Mouse (Mus musculus) lung, postnatal 14 days (tissue): ENCODE results near the gene Cer1.
A peak's percentile ranks its signal among the peaks of the same experiment; 100 is the strongest.

Source experiments
- DNase-seq: peaks from one replicate; pipeline ENCODE4 v3.0.0; 2021

Cer1 gene

DNA sequence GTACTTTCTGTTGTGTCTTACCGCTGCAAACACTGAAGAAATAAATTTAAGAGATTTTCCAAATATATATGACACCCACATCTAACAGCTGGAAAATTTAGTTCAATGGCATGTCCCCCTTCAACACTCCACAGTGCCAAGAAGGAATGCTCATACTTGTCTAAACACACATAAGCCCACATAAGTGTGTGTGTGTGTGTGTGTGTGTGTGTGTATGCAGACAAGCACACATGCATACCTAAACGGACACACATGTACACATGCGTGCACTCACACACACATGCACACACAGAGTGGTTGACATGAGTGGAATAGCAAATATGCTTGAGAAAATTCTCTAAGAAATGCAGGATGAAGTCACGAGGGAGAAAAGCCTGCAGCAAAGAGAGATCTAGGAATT, 12.4 kb downstream of the Cer1 start:
- DNase-seq = no peak

DNA sequence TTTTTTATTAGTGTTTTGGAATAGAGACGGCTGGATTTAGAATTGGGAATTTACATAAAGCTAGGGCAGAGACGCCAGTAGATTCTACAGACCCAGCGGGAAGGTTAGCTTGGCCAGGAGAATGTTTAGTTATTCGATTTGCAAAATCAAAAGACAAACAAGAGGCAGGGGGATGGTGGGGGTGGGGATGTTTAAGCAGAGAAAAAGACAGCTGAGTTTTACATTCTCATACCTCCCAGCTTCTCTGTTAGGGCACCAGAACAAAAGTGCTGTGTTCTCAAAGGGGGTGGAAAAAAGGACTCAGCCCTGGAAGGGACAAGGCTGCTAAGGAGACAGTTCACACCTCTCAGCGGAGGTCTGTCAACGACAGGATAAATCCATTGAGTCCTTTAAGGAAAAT, 12.8 kb downstream of the Cer1 start:
- no peak for DNase-seq

DNA sequence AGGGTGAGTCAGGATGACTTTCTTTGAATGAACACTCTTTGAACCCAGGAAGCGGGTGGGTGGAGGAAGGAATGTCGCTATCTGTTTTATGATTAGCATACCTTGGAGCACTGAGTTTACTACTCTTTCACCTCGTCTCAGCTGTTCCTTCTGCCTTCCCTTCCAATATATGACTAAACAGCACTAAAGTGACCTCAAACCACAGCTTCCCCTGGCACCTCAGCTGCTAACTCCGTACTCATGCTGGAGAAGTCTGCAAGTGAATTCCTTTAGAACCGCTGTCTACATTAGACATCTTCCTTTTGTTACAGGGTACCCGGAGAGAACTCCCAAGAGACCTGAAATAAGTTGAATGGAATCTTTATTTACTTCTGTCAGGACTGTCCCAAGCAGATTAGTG, 14.0 kb downstream of the Cer1 start:
- no peak for DNase-seq

DNA sequence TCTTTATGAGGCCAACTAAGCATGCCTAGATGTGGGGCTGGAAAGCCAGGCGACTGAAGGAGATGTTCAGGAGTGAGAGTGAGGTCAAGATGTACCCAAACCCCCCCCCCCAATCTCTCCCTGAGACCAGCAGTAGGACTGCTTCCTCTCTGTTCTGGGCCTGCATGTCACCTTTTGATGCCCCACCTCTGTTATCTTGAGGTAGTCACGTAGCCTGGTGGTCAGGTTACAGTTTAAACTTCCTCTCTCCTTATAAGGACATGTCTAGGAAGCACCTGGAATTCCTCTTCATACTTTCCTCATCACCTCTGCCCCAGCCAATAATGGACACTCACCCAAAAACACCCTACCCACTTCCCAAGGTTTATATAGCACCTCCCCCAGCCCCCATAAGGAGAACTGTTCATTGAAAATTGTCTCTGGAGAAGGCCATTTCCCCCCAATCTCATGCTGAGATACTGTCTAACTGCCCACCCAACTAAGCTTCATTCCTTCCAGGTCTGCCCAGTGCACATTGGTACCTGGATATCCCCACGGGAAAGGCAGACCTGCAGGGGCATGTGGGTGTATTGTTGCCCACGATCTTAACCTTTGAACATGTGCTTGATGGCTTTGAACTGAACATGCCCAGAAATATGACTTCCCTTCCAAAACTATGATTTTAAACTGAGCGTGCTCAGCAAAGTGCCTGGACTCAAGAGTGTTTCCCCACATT, 17.1 kb downstream of the Cer1 start:
- DNase-seq = no peak

DNA sequence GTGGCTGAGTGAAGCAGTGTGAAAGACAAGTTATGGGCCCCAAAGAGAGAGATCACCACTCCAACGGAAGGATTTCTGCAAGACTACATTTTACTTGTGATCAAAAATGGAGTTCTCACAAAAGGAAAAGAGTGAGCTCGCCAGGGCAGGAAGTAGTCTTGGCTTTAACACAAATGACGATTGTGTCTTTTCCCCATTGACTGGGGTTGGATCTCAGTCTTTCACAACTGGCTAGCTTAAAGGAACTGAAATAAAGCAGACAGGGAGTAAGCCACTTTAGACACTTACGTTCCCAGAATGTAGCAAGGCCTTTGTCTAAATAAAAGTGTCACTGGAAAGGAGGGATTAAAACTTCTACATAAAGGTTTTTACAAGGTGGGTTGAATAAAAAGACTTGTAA, 17.8 kb downstream of the Cer1 start:
- no peak for DNase-seq

DNA sequence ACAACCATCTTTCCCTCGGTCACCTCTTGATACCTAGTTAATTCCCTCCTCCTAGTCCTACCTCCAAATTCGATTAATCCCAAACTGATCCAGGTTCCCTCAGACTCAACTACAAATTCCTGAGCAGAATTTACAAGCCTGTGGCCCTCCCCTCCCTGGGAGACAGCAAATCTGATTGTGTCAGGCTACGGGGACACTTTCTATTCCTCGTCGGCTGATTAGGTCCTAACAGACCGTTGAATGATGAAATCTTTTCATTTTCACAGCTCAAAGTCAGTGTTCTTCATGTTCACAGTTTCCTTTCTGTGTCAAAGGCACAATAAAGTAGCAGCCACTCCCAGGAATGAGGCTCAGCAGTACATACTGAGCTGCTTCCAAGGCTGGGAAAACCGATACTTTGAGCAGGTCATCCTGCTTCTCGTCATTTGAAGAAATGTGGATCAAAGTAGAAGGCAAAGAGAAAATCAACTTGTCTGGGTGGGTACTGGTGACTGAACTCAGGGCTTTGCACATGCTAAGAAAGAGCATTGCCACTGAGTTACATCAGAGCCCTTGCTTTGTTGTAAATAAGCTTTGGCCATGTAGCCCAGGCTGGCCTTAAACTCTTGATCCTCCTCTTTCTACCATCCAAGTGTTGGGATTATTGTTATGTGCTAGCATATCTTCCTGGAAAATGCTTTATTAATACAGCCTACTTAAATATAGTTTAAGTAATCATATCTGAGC, 19.8 kb downstream of the Cer1 start:
- no peak for DNase-seq

DNA sequence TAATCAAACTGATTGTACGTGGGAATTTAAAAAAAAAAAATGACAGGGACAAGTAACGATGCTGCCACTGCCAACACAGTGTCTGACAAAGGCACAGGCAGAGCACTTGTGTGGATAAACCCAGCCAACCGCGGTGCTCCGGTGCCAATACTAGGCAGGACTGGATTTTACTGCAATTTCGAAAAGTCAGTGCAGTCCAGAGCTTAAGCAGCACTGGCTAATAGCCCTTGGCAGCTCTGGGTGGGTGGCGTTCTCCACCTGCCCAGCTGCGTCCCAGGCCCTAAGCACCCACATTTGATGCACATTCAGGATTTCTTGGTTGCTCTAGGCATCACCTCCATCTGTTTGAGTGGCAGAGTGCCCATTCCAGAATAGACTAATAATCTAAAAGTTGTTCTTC, 21.6 kb downstream of the Cer1 start:
- no peak for DNase-seq

DNA sequence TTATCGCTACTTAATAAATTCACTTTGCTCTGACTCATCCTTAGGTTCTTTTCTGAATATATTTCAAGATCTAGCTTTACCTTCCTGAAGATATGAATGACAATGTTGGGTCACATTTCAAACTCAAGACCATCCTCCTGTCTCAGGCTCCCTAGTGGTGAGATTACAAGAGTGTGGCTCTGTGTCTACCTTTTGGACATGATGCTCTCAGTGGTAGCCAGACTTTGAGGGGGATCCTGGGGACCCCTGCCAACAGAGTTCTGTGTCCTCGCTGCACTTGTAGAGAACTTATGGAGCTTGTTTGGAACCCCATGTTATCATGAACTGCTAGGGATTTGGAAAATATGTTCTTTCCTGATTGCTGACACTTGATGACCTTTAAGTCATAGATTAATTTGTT, 23.5 kb downstream of the Cer1 start:
- no peak for DNase-seq

DNA sequence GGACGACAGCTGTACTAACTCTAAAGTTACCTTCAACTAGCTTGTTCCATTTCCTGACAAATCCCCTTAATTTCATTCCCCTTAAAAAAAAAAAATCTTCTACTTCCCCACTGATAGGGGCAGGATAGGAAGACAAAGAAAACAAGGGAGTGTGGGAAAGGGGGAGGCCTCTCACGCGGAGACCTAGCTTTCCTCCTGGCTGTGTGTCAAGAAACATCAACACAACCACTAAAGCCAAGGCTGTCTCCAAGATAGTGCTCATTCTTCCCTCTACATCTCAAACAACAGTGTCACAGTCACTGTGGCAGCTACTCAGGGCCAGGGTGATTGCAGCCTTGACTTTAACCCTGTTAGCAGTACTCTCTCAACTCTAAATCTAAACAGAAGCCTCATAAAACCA, 24.4 kb downstream of the Cer1 start:
- no peak for DNase-seq

DNA sequence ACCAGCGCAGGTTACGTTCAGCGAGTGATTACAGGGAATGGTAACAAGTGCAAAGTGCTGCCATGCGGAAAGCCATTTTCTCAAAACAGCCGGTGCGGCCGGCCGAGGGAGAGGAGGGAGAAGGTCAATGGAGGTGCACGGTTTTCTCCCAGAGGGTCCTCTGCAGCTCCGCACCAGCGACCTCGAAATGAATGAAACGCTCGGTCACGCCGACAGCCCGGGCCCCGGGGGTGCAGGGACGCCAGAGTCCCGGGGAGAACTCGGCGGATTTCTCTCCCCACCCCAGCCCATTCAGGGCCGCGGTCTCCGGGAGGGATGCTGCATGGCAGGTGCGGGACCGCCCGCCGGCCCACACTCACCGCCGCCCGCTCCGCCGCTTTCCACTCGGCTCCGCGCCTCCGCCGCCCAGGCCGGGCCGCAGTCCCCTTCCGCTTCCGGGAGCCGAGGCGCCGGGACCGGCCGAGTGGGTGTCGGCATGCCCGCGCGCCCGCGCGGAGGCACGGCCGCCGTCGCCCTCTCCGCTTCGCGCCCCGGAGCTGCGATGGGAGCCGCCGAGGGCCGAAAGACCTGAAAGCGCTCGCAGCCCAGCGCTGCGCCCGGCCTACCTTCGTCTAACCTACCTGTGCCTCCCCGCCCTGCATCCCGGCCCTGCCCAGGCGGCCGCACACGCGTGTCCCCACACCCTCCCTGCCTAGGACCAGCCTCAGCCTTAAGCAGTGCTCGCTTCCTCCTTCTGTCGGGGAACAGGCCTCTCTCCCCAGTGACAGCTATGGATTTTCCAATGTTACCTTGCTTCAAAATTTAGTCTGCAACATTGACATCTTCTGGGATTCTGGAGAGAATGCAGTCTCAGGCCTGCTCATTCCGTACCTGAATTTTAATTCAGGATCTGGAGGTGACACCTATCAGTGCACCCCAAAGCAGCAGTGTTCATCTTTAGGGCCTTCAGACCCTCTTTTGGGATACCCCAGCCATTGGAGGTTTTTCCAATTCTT, 25.5 kb downstream of the Cer1 start, which contains the start of gene Zdhhc21:
Gene Zdhhc21, minus strand, starts transcription at position 828 of the 995 bp plus-strand sequence.
- peak; percentile 83 for DNase-seq

DNA sequence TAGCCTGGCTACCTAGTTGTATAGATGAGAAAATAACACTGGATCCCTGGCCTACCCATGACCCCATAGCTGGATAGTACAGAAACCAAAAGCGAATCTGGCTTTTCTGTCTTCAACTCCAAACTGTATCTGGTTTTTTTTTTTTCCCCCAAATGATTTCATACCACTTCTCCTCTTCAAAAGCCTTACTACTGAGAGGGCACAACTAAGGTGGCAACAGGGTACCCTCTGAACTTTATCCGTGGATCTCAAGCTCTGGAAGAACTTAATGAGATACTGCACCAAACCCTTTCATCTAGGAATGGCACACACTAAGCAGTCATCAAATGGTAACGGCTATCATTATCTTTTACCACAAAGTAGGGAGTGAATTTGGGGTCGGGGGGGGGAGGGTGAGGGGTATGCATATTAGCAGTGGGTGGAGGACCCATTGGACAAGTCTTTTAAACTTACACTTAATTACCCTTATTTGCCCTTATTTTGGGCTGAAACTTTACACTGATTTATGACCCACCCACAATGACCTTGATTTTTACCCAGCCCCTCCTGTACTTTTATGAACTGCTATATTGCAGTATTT, 26.4 kb downstream of the Cer1 start:
- no peak for DNase-seq

DNA sequence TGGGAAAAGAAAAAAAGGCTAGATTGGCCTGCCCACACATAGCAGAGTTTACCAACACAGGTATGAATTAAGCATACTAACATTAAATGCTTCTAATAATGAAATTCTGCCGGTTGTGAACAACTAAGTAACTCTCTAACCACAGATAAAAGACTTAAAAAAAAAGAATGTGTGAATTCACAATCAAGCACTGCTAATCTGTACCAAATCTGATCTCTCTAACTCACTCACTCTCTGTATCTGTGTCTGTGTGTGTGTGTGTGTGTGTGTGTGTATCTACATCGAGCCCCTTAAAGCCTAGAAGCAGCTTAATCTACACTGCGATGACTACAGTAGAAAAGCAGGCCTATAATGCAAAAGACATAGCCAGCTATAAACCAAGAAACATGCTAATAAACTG, 28.0 kb downstream of the Cer1 start:
- DNase-seq = no peak

DNA sequence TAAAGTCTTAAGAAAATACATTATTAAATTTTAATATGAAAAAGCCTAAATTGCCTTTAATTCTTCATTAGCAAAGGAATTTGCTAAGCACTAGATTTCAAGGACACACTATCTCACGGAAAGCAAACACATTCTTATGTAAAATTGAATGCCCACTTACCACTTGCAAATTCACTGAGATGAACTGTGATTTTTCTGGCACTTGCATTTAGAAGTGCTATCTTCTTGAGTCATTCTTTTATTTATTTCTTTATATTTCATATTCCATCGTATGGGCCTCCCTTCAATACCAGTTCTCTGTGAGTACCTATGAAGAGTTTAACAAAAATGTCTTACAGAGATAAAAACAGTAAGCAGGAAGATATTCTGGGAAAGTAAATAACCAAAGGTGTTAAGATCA, 31.1 kb downstream of the Cer1 start:
- DNase-seq = no peak

DNA sequence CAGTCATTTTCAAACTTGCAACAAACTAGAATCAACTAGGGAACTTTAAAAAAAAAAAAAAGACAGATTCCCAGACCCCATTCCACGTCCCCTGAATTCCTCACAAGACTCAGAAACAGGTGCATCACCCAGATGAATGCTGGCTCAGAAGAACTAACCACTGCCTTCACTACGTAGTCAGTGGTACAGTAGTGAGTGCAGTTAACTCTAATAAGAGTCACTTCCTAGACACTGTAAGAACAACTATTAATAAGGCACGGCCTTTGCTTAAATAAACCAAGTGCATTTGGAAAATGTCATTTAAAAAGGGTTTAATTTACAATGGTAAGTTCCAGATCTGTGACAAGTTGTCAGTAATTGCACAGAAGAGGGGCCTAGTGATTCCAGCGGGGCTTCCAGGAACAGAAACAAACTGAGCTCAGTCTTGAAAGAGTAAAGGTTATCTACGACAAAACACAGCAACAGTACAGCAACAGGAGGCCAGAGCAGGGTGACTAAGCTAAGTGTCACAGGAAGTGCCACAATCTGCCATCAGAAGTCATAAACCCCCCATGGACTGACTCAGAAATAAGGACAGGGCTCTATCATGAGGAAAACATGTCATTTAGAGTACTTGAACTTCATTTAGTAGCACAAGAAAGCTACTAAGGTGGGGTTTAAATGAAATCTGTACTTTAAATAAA, 36.3 kb downstream of the Cer1 start:
- no peak for DNase-seq

DNA sequence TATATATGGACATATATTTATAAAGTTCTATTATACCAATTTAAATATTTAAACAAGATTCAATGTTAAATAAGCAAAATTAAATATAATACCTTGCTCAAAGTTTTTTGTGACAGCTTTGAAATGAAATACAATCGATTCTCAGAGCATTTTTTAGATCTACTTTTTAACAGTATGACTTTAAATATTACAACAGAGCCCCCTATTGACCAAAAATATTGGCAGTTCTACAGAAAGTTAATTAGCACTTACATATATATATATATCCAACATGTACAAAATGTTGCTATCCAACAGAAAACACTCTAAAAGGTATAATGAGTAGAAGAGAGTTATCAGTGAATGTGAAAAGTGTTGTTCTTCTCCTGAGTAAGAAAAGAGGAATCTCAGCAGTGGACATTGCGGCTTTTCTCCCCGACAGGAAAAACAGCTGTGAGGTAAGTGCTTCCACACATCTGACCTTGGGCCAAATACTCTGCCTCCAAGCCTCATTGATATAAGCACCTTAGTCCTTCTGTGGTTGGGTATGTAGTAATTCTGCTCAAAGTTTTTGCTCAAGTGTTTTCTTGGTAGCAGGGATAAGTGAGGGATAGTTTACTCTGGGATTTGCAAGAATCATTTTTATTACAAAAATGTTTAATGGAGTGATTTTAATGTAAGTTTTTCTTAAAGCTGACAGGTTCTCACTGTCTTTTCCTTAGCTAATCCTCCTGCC, 47.3 kb downstream of the Cer1 start:
- DNase-seq = no peak
